Mouse (Mus musculus): ENCODE measurements around the gene Pard3b. TPM values are rescaled to one million over a fixed set of nuclear protein-coding genes. Genes with fewer than 3 reads are reported as not detected.
A peak's percentile ranks its signal among the peaks of the same experiment; 100 is the strongest.

Gene Pard3b
- total and polyA plus RNA-seq, 2 experiments from 2014 or later = 4.4 to 6.1 TPM

GRCm38 (mm10) chr1:61645062-61645461, 6.4 kb downstream of the Pard3b start:
- Histone ChIP-seq H3K4me1 (ENCODE audit: insufficient read depth) (no peaks in the 10 kb centered on the region), H3K4me3 (ENCODE audit: low read depth, low read length) (no peak overlapping the region), H3K36me3 (ENCODE audit: insufficient read depth) (no peaks in the 10 kb centered on the region), H3K4me2 (ENCODE audit: low read depth) (no peak overlapping the region), H3K27me3 (ENCODE audit: insufficient read depth, low read length) (no peaks in the 10 kb centered on the region), H3K9ac (no peak overlapping the region), H3K27ac (ENCODE audit: low read depth, low read length) (no peak overlapping the region), H3K9me3 (ENCODE audit: low read length) (no peaks in the 10 kb centered on the region)
- DNase-seq (no peak), ATAC-seq (no peak)
- no peak for TF ChIP-seq CTCF (IDR thresholded peaks at IDR 0.05; ENCODE audit: low read depth)
- WGBS = 83% methylated on average over 3 of the region's 3 CpGs

- no peaks in the 10 kb centered on the region for H3K27me3 ChIP-seq (ENCODE audit: insufficient read depth, low read length)
- H3K9me3 ChIP-seq (ENCODE audit: low read length) = no peaks in the 10 kb centered on the region
- no peaks in the 10 kb centered on the region for H3K36me3 ChIP-seq (ENCODE audit: insufficient read depth)
- H3K4me2 ChIP-seq (ENCODE audit: low read depth) = no peak overlapping the region
- no peak for DNase-seq
- TF ChIP-seq CTCF (IDR thresholded peaks at IDR 0.05; ENCODE audit: low read depth) = no peak
- no peaks in the 10 kb centered on the region for H3K4me1 ChIP-seq (ENCODE audit: insufficient read depth)
- no peak for ATAC-seq
- no peak overlapping the region for H3K9ac ChIP-seq
- no peak overlapping the region for H3K27ac ChIP-seq (ENCODE audit: low read depth, low read length)
- H3K4me3 ChIP-seq (ENCODE audit: low read depth, low read length) = no peak overlapping the region
These were observed 11.3 kb downstream of the Pard3b start for GRCm38 (mm10) chr1:61649964-61650363.

GRCm38 (mm10) chr1:61651454-61652271, 13.0 kb downstream of the Pard3b start:
- no peak for TF ChIP-seq CTCF (IDR thresholded peaks at IDR 0.05; ENCODE audit: low read depth)
- Histone ChIP-seq H3K9me3 (ENCODE audit: low read length) (no peaks in the 10 kb centered on the region), H3K27me3 (ENCODE audit: insufficient read depth, low read length) (no peaks in the 10 kb centered on the region), H3K27ac (ENCODE audit: low read depth, low read length) (no peak overlapping the region), H3K9ac (no peak overlapping the region), H3K4me1 (ENCODE audit: insufficient read depth) (no peaks in the 10 kb centered on the region), H3K36me3 (ENCODE audit: insufficient read depth) (no peaks in the 10 kb centered on the region), H3K4me2 (ENCODE audit: low read depth) (no peak overlapping the region), H3K4me3 (ENCODE audit: low read depth, low read length) (no peak overlapping the region)
- DNase-seq = no peak
- ATAC-seq = no peak
- WGBS = 97% methylated on average over 1 of the region's 1 CpGs

- ATAC-seq (no peak), DNase-seq (no peak)
- H3K9ac ChIP-seq = no peak overlapping the region
- H3K27me3 ChIP-seq (ENCODE audit: insufficient read depth, low read length) = no peaks in the 10 kb centered on the region
- H3K9me3 ChIP-seq (ENCODE audit: low read length) = no peaks in the 10 kb centered on the region
- H3K36me3 ChIP-seq (ENCODE audit: insufficient read depth) = no peaks in the 10 kb centered on the region
- WGBS = 98% methylated on average over 3 of the region's 3 CpGs
- no peak overlapping the region for H3K4me2 ChIP-seq (ENCODE audit: low read depth)
- H3K4me3 ChIP-seq (ENCODE audit: low read depth, low read length) = no peak overlapping the region
- H3K27ac ChIP-seq (ENCODE audit: low read depth, low read length) = no peak overlapping the region
- H3K4me1 ChIP-seq (ENCODE audit: insufficient read depth) = no peaks in the 10 kb centered on the region
- TF ChIP-seq CTCF (IDR thresholded peaks at IDR 0.05; ENCODE audit: low read depth) = no peak
These were observed 19.1 kb downstream of the Pard3b start for GRCm38 (mm10) chr1:61657760-61658159.

- no peak for TF ChIP-seq CTCF (IDR thresholded peaks at IDR 0.05; ENCODE audit: low read depth)
- H3K4me1 ChIP-seq (ENCODE audit: insufficient read depth) = no peaks in the 10 kb centered on the region
- H3K27me3 ChIP-seq (ENCODE audit: insufficient read depth, low read length) = no peaks in the 10 kb centered on the region
- H3K9me3 ChIP-seq (ENCODE audit: low read length) = no peaks in the 10 kb centered on the region
- no peaks in the 10 kb centered on the region for H3K36me3 ChIP-seq (ENCODE audit: insufficient read depth)
- ATAC-seq = no peak
- WGBS = 79% methylated on average over 3 of the region's 3 CpGs
- H3K9ac ChIP-seq = no peak overlapping the region
- no peak overlapping the region for H3K4me3 ChIP-seq (ENCODE audit: low read depth, low read length)
- H3K4me2 ChIP-seq (ENCODE audit: low read depth) = no peak overlapping the region
- no peak for DNase-seq
- H3K27ac ChIP-seq (ENCODE audit: low read depth, low read length) = no peak overlapping the region
These were observed 21.3 kb downstream of the Pard3b start for GRCm38 (mm10) chr1:61659931-61660330.

- ATAC-seq = no peak
These were observed 46.7 kb downstream of the Pard3b start for GRCm38 (mm10) chr1:61685221-61685814.

GRCm38 (mm10) chr1:61685921-61686320, 47.3 kb downstream of the Pard3b start:
- DNase-seq = no peak
- no peak overlapping the region for H3K4me3 ChIP-seq (ENCODE audit: low read depth, low read length)
- WGBS = 72% methylated on average over 1 of the region's 1 CpGs
- no peaks in the 10 kb centered on the region for H3K27me3 ChIP-seq (ENCODE audit: insufficient read depth, low read length)
- no peaks in the 10 kb centered on the region for H3K36me3 ChIP-seq (ENCODE audit: insufficient read depth)
- H3K4me1 ChIP-seq (ENCODE audit: insufficient read depth) = no peaks in the 10 kb centered on the region
- H3K4me2 ChIP-seq (ENCODE audit: low read depth) = no peak overlapping the region
- no peaks in the 10 kb centered on the region for H3K9me3 ChIP-seq (ENCODE audit: low read length)
- H3K9ac ChIP-seq = no peak overlapping the region
- no peak for ATAC-seq
- no peak overlapping the region for H3K27ac ChIP-seq (ENCODE audit: low read depth, low read length)
- no peak for TF ChIP-seq CTCF (IDR thresholded peaks at IDR 0.05; ENCODE audit: low read depth)

More at GRCm38 (mm10) chr1:61685221-61685814, 46.7 kb downstream of the Pard3b start:
- no peak overlapping the region for H3K27ac ChIP-seq (ENCODE audit: low read depth, low read length)
- no peak for TF ChIP-seq CTCF (IDR thresholded peaks at IDR 0.05; ENCODE audit: low read depth)
- 16% methylated on average over 8 of the region's 8 CpGs for WGBS
- H3K4me3 ChIP-seq (ENCODE audit: low read depth, low read length) = no peak overlapping the region
- no peak overlapping the region for H3K4me2 ChIP-seq (ENCODE audit: low read depth)
- H3K27me3 ChIP-seq (ENCODE audit: insufficient read depth, low read length) = no peaks in the 10 kb centered on the region
- peak; percentile 27 for DNase-seq
- H3K9me3 ChIP-seq (ENCODE audit: low read length) = no peaks in the 10 kb centered on the region
- no peaks in the 10 kb centered on the region for H3K4me1 ChIP-seq (ENCODE audit: insufficient read depth)
- H3K9ac ChIP-seq = no peak overlapping the region
- H3K36me3 ChIP-seq (ENCODE audit: insufficient read depth) = no peaks in the 10 kb centered on the region

Data from forebrain, postnatal 0 days (tissue).